Mouse (Mus musculus) lung, embryonic 14.5 days (tissue): ENCODE results near the gene Hivep2. TPM values are rescaled to one million over a fixed set of nuclear protein-coding genes. Genes with fewer than 3 reads are reported as not detected.
A peak's percentile ranks its signal among the peaks of the same experiment; 100 is the strongest.

Experiments
- ATAC-seq: fragments of 200-750 bp; cut with Nextera tagmentation; 2 replicates; pipeline ENCODE4 v1.8.0; 2017; ENCODE audit warnings: mild to moderate bottlenecking, moderate TSS enrichment, moderate library complexity; ENCODE audit not compliant: insufficient read depth
- DNase-seq: peaks from one replicate; pipeline ENCODE4 v3.0.0-alpha.2; 2015
- H3K27ac ChIP-seq: fragments of 300-500 bp; sonication (generic); 2 replicates; pipeline ENCODE4 v1.5.1; 2014; ENCODE audit warnings: low read depth, mild to moderate bottlenecking, moderate library complexity
- H3K27me3 ChIP-seq: fragments of 300-500 bp; sonication (generic); 2 replicates; pipeline ENCODE4 v1.6.1; 2014; ENCODE audit warnings: low read length, control low read depth; ENCODE audit not compliant: insufficient read depth
- H3K36me3 ChIP-seq: fragments of 300-500 bp; sonication (generic); 2 replicates; pipeline ENCODE4 v1.6.1; 2014; ENCODE audit warnings: control low read depth; ENCODE audit not compliant: insufficient read depth
- H3K4me1 ChIP-seq: fragments of 300-500 bp; sonication (generic); 2 replicates; pipeline ENCODE4 v1.6.1; 2014; ENCODE audit warnings: antibody characterized with exemption, control low read depth; ENCODE audit not compliant: insufficient read depth
- H3K4me2 ChIP-seq: fragments of 300-500 bp; sonication (generic); 2 replicates; pipeline ENCODE4 v1.6.1; 2014; ENCODE audit warnings: mild to moderate bottlenecking
- H3K4me3 ChIP-seq: fragments of 300-500 bp; sonication (generic); 2 replicates; pipeline ENCODE4 v1.5.1; 2014; ENCODE audit warnings: low read depth, low read length
- H3K9ac ChIP-seq: fragments of 300-500 bp; sonication (generic); 2 replicates; pipeline ENCODE4 v1.6.1; 2014
- H3K9me3 ChIP-seq: fragments of 300-500 bp; sonication (generic); 2 replicates; pipeline ENCODE4 v1.6.1; 2016; ENCODE audit warnings: low read depth, low read length, control low read depth
- CTCF ChIP-seq: IDR thresholded peaks from 2 replicates; pipeline ENCODE4 v1.5.1; 2016; ENCODE audit warnings: antibody characterized with exemption, low read depth
- WGBS: fragments of 180-500 bp; shearing (Covaris S2); extraction: QIAGEN DNeasy Blood & Tissue Kit; methylation state at CpG from one replicate; pipeline ENCODE4 v1.1.7; 2014; 5-methylcytosine and 5-hydroxymethylcytosine counted together
- polyA plus RNA-seq: library from polyadenylated mRNA; unstranded; fragments of >200 nt; fragmentation: Nextera tagmentation; extraction: Ambion mirVana; gene quantifications from 2 replicates; pipeline ENCODE4 v1.2.1, GENCODE M21; 2014

The Hivep2 gene
- polyA plus RNA-seq, 1 experiment from 2014 or later: 5.3 TPM

- DNase-seq (peak; percentile 54), ATAC-seq (no peak)
- Histone ChIP-seq H3K4me2 (no peak overlapping the region), H3K36me3 (no peaks in the 10 kb centered on the region), H3K9me3 (no peaks in the 10 kb centered on the region), H3K9ac (no peak overlapping the region), H3K4me1 (no peaks in the 10 kb centered on the region), H3K27me3 (no peaks in the 10 kb centered on the region), H3K4me3 (no peak overlapping the region), H3K27ac (no peak overlapping the region)
- whole genome bisulfite sequencing: 67% methylated on average over 6 of the region's 6 CpGs
- peak; percentile 60 for TF ChIP-seq CTCF
Measured at GRCm38 (mm10) chr10:14197261-14197660, 231.4 kb downstream of the Hivep2 start.

GRCm38 (mm10) chr10:14199332-14199731, 233.5 kb downstream of the Hivep2 start:
- no peak overlapping the region for H3K4me2 ChIP-seq
- H3K4me1 ChIP-seq: no peaks in the 10 kb centered on the region
- H3K36me3 ChIP-seq: no peaks in the 10 kb centered on the region
- WGBS: 69% methylated on average over 7 of the region's 7 CpGs
- TF ChIP-seq CTCF: no peak
- H3K9me3 ChIP-seq: no peaks in the 10 kb centered on the region
- no peak overlapping the region for H3K9ac ChIP-seq
- ATAC-seq (no peak), DNase-seq (no peak)
- H3K27ac ChIP-seq: no peak overlapping the region
- no peaks in the 10 kb centered on the region for H3K27me3 ChIP-seq
- no peak overlapping the region for H3K4me3 ChIP-seq

- DNase-seq (peak; percentile 85), ATAC-seq (peak; percentile 44; the same call in 1 of the 2 replicates)
- no peak overlapping the region for H3K9ac ChIP-seq
- no peaks in the 10 kb centered on the region for H3K9me3 ChIP-seq
- H3K27ac ChIP-seq: no peak overlapping the region
- no peaks in the 10 kb centered on the region for H3K27me3 ChIP-seq
- no peak overlapping the region for H3K4me3 ChIP-seq
- no peak overlapping the region for H3K4me2 ChIP-seq
- WGBS: 6% methylated on average over 2 of the region's 2 CpGs
- H3K4me1 ChIP-seq: no peaks in the 10 kb centered on the region
- H3K36me3 ChIP-seq: no peaks in the 10 kb centered on the region
- TF ChIP-seq CTCF: peak; percentile 77
Measured at GRCm38 (mm10) chr10:14200310-14200709, 234.4 kb downstream of the Hivep2 start.

Other genes with a start within 250 kb of the Hivep2 start
- gene Aig1, start 97.1 kb upstream of the Hivep2 start, polyA plus RNA-seq: 42.1 and 43.4 TPM in 2 replicates